Mouse (Mus musculus) cerebellum, postnatal 10 days (tissue): ENCODE results near the gene Tcf7.

Experiments
- DNase-seq, 2 experiments: peaks; one replicate each; pipeline ENCODE4 v3.0.0; 2021; ENCODE audit warnings: mixed read lengths in 2 of 2

Tcf7 gene

DNA sequence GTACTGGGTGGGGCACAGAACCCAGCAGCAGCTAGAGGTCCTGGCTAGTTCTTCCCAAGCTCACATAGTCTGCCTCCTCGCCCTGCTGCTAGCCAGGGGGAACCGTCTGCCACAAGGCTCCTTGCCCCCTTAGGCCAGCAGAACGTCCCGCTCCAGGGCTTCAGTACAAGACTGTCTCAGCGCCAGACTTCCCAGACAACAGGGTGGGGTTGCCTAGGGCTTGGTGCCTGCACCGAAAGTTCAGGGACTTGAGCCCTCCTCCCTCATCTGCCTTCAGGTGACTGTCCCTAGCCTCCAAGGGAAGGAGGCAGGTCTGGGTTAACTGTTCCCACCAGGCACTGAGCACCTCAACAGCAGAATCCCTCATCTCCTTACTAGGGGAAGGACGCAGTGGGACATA, 17.9 kb downstream of the Tcf7 start:
- no peak for DNase-seq

- no peak for DNase-seq
Observed at GRCm38 (mm10) chr11:52262338-52262737, 20.5 kb downstream of the Tcf7 start.

DNA sequence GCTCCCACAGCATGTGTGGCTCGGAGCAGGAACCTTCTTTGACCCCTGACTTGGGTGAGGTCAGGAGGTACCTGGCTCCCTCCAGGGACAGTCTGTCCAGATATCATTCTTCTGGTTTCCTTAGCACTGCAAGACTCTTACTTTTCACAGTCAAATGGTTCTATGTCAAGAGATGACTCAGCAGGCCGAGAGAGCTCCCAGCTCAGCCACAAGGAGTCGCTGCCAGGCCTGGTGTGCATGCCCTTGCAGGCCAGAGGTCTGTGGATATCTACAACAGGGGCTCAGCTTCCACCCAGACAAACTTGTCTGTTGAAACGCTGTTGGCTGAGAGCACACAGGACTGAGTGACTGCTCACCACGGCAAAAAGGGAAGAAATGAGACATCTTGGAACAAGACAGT, 20.9 kb downstream of the Tcf7 start:
- DNase-seq, result peak; percentile 69

GRCm38 (mm10) chr11:52260878-52261277, 21.9 kb downstream of the Tcf7 start:
- no peak for DNase-seq

GRCm38 (mm10) chr11:52258711-52259110, 24.1 kb downstream of the Tcf7 start:
- DNase-seq, result peak in 1 of 2 experiments; percentile 1

GRCm38 (mm10) chr11:52257376-52257775, 25.4 kb downstream of the Tcf7 start:
- DNase-seq, result no peak

DNA sequence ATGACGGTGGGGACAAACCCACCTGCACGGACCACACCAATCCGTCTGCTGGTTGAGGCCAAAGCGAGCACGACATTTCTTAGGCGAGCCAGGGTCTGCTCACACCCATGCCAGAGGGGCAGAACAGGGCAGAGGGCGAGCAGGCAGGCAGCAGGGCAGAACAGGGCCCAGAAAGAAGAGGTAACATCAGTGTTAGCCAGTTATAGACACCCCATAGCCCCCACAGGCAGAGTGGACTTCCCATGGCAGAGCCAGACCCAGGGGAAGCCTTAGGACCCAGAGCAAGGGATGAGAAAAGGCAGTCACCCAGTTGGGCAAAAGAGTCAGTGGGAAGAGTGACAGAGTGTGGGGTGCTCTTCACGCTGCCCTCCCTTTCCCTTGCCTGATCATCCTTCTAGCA, 27.7 kb downstream of the Tcf7 start:
- DNase-seq, result no peak

DNA sequence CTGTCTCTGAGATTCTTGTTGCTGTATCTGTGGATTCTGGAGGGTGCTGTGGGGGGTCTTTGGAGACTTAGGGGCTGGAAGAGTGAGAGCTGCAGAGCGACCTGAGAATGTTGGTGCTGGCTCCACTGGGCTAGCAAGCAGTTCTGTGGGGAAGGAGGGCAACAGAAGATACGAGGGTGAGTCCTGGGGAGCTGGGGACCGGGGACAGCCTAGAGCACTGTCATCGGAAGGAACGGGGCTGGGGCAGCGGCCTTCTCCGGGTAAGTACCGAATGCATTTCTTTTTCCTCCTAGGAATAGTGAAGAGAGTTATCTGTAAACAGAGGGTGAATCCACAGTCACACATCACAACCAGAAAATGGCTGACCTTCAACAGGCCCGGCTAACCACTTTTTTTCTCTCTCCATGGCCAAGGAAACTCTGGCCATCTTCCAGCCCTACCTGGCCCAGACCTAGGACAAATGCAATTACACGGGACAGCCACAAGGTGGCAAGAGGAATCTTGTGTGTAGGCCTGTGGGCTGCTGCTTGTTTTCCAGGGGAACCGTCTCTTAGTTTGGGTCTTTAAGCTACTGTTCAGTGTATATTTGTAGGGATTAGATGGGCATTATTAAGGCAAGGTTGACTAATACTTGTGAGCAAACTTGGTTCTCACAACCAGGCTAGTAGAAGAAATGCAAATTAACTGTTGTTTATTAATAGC, 29.0 kb downstream of the Tcf7 start:
- DNase-seq, result peak; percentile 87 to 91

DNA sequence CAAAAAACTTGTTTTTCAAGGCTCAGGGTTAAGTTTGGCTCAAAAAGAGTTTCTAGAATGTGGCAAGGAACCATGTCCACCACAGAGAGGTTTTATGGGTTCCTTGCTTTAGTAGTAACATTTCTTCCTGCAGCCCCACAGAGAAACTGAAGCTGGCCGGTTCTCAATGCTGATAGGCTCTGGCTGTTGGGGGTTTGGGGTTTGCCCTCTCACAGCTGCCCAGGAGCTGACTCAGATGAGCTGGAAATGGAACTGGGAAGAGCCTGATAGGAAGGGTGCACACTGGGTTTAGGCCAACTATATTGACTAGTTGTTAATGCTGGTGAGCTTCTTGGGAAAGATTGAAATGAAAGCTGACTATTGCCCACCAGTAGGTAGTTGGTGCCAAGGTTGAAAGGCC, 30.1 kb downstream of the Tcf7 start:
- no peak for DNase-seq

DNA sequence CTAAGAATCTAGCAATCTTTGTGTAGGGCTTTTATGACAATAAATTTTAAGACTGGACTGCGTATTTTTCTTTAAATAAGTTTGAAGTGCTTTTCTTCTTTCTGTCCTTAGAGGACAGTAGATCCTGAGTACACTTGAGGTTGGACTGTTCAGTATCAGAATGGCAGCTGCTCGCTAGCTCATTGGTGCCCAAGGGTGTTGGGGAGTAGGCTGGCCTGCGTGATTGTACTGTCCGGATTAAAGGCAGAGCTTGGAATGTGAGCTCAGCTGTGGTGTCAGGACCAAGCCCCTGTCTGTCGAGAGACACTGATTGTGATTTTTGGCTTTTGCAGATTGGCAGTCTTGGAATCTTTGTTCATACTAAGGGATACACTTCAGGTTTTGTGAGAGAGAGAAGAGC, 31.0 kb downstream of the Tcf7 start:
- no peak for DNase-seq

GRCm38 (mm10) chr11:52249452-52249851, 33.4 kb downstream of the Tcf7 start:
- no peak for DNase-seq

DNA sequence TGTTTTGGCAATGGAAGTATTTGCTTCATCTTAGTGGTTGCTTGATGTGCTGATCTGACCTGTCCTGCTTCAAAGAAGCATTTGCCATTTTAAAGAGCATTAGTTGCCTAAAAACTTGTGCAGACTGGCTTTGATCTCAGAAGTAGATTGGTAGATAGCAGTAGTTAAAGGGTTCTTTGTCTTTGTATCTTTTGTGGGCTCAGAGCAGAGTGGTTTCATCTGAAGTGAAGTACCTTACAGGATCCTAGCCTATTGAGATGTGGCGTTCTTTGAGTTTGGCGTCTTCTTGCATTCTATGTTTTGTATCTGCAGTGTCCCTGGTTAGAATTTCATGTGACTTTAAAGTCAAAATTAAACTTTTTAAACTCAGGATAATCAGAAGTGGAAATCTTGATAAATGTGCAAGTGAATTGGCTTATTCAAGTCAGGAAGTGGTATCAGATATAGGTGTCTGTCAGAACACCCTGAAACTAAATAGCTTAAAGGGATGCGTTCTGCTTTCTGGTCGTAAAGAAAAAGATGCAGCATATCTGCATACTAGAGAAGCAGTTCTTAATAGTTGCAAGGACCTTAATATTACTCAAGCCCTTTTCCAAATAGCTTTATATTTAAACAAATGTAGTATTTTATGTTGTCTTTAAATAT, 41.8 kb downstream of the Tcf7 start:
- no peak for DNase-seq

GRCm38 (mm10) chr11:52234509-52234908, 48.3 kb downstream of the Tcf7 start:
- no peak for DNase-seq

DNA sequence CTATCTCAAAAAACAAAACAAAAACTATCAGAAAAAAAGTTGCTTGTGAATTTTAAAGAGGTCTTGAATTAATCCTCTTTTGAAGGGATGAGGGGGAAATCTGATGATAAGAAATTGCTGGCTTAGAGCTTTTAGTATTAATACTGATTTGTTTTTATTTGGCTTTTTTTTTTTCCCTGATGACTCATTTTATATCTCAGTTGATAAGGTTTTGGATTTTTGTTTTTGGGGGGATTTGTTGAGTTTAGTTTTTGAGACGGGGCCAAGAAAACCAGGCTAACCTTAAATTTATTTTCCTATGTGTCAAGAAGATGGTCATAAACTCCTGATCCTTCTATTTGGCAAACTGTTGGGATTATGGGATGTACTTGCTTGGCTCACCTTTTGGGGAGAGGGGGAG, 48.9 kb downstream of the Tcf7 start:
- no peak for DNase-seq

DNA sequence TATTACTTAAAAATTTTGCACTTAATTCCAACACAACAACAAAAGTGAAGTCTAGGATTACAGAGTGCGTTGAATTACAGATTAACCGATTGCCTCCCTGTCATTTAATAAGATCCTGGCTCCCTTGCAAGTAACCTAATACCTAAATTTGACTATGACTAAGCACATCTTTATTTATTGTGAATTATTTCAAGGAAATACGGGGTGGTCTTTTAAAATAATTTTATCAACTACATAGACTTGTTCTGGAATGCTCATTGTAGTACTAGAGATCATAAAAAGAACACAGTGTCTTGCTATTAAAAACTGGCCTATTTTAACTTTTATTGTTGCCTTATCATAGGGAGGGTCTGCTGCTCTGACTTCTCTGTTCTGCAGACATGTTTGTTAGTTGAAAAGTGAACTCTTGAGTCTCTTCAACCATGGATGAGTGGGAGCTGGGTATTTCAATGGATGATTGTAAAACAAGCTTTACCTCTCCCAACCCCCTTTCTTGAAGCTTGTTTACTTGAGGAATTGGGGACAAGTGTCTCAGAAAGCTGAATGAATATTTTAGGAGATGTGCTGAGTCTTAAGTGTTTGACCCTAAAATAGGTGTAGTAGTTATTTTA, 49.7 kb downstream of the Tcf7 start:
- no peak for DNase-seq

DNA sequence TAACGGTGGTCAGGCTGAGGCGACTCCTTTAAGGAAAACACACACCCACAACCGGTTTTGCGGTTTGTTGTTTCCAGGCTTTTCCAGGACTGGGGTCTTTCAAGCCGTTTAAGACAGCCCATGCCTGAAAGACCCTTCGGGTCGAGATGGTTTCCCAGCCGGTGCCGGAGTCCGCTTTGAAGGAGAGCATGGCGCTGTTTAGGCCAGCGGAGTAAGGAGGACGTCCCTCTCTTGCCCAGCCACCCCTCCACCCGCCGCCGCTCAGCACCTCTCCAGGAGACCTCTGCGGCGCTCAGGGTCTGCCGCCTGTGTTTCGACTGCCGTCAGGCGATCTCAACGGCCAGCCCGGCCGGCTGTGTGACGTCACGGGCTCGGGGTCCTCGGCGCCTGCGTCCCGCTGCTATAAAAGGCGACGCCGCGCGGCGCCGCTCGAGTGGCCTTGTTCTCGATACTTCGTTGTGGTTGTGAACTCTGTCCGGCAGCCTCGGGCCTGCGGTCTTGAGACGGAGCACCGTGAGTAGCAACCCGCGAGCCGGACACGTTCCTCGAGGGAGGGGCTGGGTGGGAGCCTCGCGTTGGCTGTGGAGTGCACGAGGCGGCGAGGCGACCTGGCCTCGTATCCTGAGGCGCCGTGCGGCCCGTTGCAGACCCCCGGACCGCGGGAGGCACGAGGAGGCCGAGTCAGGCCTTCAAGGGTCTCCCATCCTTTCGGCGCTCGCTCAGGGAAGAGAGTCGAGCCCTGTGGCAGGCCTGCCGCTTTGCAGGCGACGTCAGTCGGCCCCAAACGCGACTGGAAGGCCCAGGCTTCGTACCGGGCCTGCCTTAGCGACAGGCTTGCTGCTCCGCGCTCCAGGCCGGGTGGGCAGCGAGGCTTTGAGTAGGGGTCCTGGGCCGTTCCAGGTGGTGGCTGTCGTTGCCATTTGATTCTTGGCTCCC, 50.9 kb downstream of the Tcf7 start, which contains the start of gene Skp1a:
Skp1a (plus strand) TSS at position 390 of the 936 bp plus-strand sequence.
- DNase-seq, result peak; percentile 97 to 98

DNA sequence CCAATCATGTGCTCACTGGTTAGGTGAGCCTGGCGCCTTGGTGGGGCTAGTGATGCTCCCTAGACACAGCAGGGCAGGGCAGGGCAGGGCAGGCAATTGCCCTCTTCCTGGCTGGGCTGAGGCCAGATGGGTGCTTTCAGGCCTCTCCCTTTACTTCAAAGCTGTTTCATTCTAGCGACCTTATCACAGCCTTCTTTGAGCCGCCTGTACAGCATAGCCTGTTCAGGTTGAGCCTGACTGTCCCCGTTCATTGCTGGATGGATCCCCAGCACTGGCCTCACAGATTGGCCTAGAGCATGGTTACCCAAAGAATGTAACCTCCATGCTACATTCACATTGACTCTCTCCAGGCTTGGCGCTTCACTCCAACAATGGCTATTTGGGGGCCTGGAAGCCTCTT, 52.1 kb downstream of the Tcf7 start:
- no peak for DNase-seq

GRCm38 (mm10) chr11:52228722-52229448, 53.9 kb downstream of the Tcf7 start:
- DNase-seq, result no peak

- no peak for DNase-seq
Observed at GRCm38 (mm10) chr11:52227466-52228226, 55.2 kb downstream of the Tcf7 start.

DNA sequence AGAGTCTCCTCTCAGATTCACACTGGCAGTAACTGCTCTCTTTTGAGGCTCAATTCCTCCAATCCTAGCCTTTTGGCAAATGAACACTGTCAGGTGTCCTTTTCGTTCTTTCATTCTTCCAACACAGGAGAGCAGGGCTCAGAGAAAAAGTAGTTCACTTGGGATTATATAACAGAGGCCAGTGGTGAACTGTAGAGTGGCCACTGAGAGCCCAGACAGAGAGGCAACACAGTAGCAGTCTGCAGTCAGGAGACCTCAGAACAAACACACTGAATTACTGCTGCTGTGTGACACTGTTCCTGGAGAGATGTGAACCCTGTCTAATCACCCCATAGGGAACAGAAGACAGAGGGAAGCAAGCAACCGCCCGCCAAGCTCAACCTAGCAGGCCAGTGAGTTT, 55.8 kb downstream of the Tcf7 start:
- DNase-seq, result no peak

- no peak for DNase-seq
Observed at GRCm38 (mm10) chr11:52225986-52226599, 56.7 kb downstream of the Tcf7 start.
